Mouse (Mus musculus) neural tube, embryonic 12.5 days (tissue): ENCODE results near the gene Nos2. TPM values are rescaled to one million over a fixed set of nuclear protein-coding genes. Genes with fewer than 3 reads are reported as not detected.
"Not testable (repeated sequence)": the region's sequence is repeated elsewhere in the genome, so short reads cannot be mapped to it uniquely, and the experiment has no call there.

Source experiments
- ATAC-seq: fragments of 200-750 bp; cut with Nextera tagmentation; 2 replicates; pipeline ENCODE4 v1.8.0; 2017; ENCODE audit warnings: low read depth, mild to moderate bottlenecking, moderate TSS enrichment, moderate library complexity; ENCODE audit not compliant: low FRiP score
- H3K27ac ChIP-seq: fragments of 300-500 bp; sonication (generic); 2 replicates; pipeline ENCODE4 v1.5.1; 2016
- H3K27me3 ChIP-seq: fragments of 300-500 bp; sonication (generic); replicated peaks from 2 replicates; pipeline ENCODE4 v1.6.1; 2016; ENCODE audit warnings: mild to moderate bottlenecking
- H3K36me3 ChIP-seq: fragments of 300-500 bp; sonication (generic); 2 replicates; pipeline ENCODE4 v1.6.1; 2016; ENCODE audit warnings: mild to moderate bottlenecking
- H3K4me1 ChIP-seq: fragments of 300-500 bp; sonication (generic); 2 replicates; pipeline ENCODE4 v1.6.1; 2016
- H3K4me2 ChIP-seq: fragments of 300-500 bp; sonication (generic); replicated peaks from 2 replicates; pipeline ENCODE4 v1.6.1; 2016; ENCODE audit warnings: mild to moderate bottlenecking
- H3K4me3 ChIP-seq: fragments of 300-500 bp; sonication (generic); 2 replicates; pipeline ENCODE4 v1.5.1; 2016
- H3K9ac ChIP-seq: fragments of 300-500 bp; sonication (generic); 2 replicates; pipeline ENCODE4 v1.6.1; 2016; ENCODE audit warnings: mild to moderate bottlenecking
- H3K9me3 ChIP-seq: fragments of 300-500 bp; sonication (generic); 2 replicates; pipeline ENCODE4 v1.6.1; 2016; ENCODE audit warnings: mild to moderate bottlenecking
- WGBS: fragments of 180-500 bp; shearing (Covaris S2); methylation state at CpG from one replicate; pipeline ENCODE4 v1.1.7; 2016; 5-methylcytosine and 5-hydroxymethylcytosine counted together
- polyA plus RNA-seq: library from polyadenylated mRNA; unstranded; fragments of >200 nt; fragmentation: Nextera tagmentation; extraction: Ambion mirVana; gene quantifications from 2 replicates; pipeline ENCODE4 v1.2.1, GENCODE M21; 2016

The Nos2 gene
- polyA plus RNA-seq, 1 experiment from 2014 or later = 1.2 TPM

DNA sequence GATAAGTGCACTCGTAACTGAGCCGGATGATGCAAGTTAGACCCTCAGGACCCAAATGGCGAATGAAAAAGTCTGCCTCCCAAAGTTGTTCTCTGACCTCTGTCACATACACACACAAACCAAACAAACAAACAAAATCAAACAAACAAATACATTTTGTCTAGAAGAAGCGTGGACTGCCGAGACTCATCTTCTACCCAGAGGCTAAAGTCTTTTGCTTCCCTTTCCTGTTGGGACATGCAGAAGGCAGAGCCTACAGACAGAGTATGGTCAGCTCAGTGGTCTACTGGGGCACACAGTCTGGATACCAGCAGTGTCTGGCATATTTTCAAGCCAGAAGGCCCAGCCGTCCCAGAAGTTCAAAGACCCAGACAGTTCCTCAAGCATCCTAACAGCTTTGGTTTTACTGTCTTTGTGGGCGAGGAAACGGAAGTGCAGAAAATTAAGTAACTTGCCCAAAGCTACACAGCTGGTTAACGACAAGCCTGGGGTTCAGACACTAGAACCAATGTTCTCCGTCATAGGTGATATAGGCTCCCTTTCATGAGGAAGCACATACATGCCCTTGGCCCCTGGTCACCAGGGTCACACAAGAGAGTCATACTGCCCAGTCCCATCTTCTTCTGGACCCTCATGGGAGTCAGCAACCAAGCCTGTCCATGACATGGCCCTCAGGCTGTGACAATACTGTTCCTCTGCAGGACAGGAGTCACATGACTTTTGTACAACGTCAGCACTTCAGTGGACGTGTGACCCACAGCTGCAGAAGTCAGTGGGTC is 62.1 kb downstream of the Nos2 start:
- H3K4me1 ChIP-seq = no peaks in the 10 kb centered on the region
- 90% methylated on average over 12 of the region's 12 CpGs for WGBS
- H3K36me3 ChIP-seq = no peaks in the 10 kb centered on the region
- no peaks in the 10 kb centered on the region for H3K9me3 ChIP-seq
- no peak overlapping the region for H3K4me3 ChIP-seq
- no peak overlapping the region for H3K4me2 ChIP-seq
- ATAC-seq = no peak
- H3K27me3 ChIP-seq = no peaks in the 10 kb centered on the region
- no peak overlapping the region for H3K9ac ChIP-seq
- H3K27ac ChIP-seq = no peak overlapping the region

DNA sequence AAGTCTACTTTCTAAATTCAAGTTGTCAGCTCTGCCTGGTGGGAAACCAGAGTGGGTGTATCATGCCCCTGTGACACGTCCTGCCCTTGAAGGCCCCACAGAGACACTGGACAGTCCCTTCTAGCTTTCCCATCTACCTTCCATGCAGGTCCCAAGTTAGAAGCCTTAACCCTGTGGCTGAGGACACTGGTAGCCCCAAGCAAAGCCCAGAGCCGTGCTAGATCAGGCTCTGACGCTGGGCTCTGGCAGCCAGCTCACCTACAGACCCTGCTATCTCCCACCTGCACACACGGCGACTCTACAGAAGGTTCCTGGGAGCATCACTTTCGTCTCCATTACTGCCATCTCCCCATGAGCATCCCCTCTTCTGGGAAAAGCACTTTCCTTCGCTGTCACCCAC is 63.0 kb downstream of the Nos2 start:
- no peaks in the 10 kb centered on the region for H3K4me1 ChIP-seq
- H3K4me2 ChIP-seq = no peak overlapping the region
- ATAC-seq = no peak
- H3K27ac ChIP-seq = no peak overlapping the region
- H3K9ac ChIP-seq = no peak overlapping the region
- H3K9me3 ChIP-seq = no peaks in the 10 kb centered on the region
- no peaks in the 10 kb centered on the region for H3K36me3 ChIP-seq
- no peak overlapping the region for H3K4me3 ChIP-seq
- H3K27me3 ChIP-seq = no peaks in the 10 kb centered on the region
- 83% methylated on average over 7 of the region's 7 CpGs for WGBS

DNA sequence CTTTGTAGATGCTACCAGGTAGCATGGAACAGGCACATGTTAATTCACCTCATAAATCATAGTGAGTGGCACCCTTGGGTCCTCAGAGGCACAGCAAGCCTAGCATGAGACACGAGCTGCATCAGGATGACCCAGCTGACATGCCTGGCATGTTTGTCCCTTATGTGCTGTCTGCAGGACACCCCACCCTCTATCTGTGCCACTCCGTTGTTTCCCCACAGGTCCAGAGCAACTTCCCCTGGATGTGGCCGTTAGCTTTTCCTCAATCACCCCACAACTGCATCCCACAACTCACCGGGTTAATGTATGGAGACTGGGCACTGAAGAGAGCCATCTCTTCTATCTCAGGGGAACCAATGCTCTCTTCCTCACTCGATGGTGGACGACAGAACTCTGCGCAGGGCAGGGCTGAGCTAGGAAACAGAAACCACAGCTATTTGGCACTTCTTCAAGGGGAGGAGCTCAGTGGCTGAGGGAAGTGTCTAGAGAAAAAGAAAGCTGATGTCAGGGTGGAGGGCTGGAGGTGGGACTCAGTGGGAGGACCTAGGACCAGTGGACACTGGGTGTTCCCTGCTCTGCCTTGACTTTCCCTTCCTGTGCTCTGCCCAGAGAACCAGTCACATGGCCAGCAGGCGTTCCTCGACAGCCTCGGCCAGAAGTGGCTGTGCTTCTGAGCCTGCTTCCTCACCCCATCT is 64.0 kb downstream of the Nos2 start, which contains the start of gene Lgals9:
TSS of gene Lgals9 (minus strand) at position 464 of the 695 bp plus-strand sequence.
- Histone ChIP-seq H3K4me2 (no peak within 1 kb of the TSS), H3K36me3 (no peaks in the 10 kb centered on the region), H3K27ac (no peak within 1 kb of the TSS), H3K4me1 (no peaks in the 10 kb centered on the region), H3K27me3 (no peaks in the 10 kb centered on the region), H3K9me3 (no peaks in the 10 kb centered on the region), H3K4me3 (no peak within 1 kb of the TSS), H3K9ac (no peak within 1 kb of the TSS)
- WGBS = 72% methylated on average over 10 of the region's 10 CpGs
- no peak for ATAC-seq

DNA sequence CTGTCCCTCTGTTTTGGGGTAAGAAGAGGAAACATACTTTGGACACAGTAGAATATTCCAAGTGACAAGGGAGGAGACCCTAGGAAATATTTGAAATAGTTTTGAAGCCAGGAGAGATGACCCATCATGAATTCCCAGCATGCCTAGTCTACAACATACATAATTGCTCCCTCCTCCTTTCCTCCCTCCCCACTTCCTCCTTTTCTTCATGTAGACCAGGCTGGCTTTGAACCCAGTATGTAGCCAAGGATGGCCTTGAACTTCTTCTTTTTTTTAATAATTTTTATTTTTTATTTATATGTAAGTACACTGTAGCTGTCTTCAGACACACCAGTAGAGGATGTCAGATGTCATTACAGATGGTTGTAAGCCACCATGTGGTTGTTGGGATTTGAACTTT is 64.9 kb downstream of the Nos2 start:
- Histone ChIP-seq H3K36me3 (no peaks in the 10 kb centered on the region), H3K4me1 (no peaks in the 10 kb centered on the region), H3K27me3 (no peaks in the 10 kb centered on the region), H3K4me3 (no peak overlapping the region), H3K9ac (no peak overlapping the region), H3K4me2 (no peak overlapping the region), H3K9me3 (no peaks in the 10 kb centered on the region), H3K27ac (no peak overlapping the region)
- ATAC-seq = no peak

DNA sequence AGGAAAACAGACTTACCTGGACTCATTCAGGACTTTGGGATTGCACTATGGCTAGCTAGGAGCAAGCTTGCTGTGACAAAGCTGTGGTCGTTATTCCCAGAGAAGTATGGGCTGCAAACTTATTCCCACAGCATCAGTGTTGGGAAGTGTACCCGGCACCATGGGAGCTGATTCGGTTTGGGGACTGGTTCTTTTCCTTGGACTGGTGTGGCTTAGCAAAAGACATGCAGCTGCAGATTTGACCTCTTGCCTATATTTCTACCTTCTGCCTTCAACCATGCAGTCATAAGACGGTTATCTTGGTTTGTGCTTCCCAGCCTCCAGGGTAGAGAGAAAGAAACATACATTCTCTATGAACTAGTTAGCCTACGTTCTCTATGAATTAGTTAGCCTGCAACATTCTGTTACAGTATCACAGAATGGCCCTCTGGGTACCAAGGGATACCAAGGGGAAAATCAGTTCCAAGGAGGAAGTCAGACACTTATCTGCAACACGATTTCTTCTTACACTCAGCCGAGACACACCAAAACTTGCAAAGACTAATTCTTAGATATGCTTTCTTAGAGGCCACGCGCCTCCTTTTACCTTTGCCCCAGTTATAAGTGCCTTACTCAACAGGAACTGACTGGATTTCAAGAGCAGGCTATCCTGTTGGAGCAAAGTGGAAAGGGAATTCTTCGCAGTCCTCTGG is 65.9 kb downstream of the Nos2 start:
- ATAC-seq = no peak
- Histone ChIP-seq H3K4me3 (no peak overlapping the region), H3K4me1 (no peaks in the 10 kb centered on the region), H3K27me3 (no peaks in the 10 kb centered on the region), H3K9me3 (no peaks in the 10 kb centered on the region), H3K36me3 (no peaks in the 10 kb centered on the region), H3K4me2 (no peak overlapping the region), H3K9ac (no peak overlapping the region), H3K27ac (no peak overlapping the region)
- WGBS = 93% methylated on average over 10 of the region's 10 CpGs

DNA sequence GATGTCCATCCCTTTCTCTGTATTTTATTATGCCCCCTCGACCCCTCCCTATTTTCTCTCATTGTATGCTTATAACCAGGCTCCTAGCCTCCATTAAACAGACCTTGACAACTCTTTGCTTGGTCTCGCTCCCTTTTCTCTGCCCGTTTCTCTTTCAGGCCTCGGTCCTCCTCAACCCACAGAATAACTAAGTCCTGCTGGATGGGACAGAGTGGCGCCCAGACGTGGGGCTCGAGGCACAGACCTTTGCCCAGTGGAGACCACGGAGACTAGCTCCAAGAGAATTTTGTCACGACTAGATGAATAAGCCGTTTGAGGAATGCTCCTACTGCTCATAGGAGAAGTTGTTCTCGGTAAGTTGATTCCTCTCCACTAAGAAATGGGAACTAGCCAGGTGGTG is 68.6 kb downstream of the Nos2 start:
- not testable (repeated sequence) for H3K27ac ChIP-seq, H3K9ac ChIP-seq, H3K9me3 ChIP-seq, ATAC-seq, H3K4me3 ChIP-seq, H3K4me2 ChIP-seq, H3K36me3 ChIP-seq, H3K4me1 ChIP-seq, H3K27me3 ChIP-seq
- WGBS = 95% methylated on average over 11 of the region's 11 CpGs

DNA sequence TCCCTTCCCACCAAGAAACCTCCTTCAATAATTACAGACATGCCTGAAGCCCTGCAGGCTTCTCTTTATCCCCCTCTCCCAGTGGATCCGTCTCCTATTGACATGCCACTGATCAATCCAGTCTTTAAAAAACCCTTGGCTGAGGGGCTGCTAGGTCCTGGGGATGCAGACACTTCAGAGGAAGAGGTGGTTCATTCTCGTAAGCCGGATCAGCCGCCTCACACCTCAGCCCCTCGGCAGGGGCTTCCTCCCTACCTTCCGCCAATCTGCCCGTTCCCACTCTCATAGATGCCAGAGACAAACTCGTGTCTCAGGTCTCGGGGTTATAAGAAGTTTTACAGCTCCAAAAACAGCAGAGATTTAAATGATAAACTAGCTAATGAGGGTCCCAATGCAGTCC is 69.5 kb downstream of the Nos2 start:
- Histone ChIP-seq H3K27ac (no peak overlapping the region), H3K4me1 (no peaks in the 10 kb centered on the region), H3K36me3 (no peaks in the 10 kb centered on the region), H3K9me3 (no peaks in the 10 kb centered on the region), H3K4me2 (no peak overlapping the region), H3K4me3 (no peak overlapping the region), H3K27me3 (no peaks in the 10 kb centered on the region), H3K9ac (no peak overlapping the region)
- WGBS = 91% methylated on average over 9 of the region's 9 CpGs
- ATAC-seq = no peak

DNA sequence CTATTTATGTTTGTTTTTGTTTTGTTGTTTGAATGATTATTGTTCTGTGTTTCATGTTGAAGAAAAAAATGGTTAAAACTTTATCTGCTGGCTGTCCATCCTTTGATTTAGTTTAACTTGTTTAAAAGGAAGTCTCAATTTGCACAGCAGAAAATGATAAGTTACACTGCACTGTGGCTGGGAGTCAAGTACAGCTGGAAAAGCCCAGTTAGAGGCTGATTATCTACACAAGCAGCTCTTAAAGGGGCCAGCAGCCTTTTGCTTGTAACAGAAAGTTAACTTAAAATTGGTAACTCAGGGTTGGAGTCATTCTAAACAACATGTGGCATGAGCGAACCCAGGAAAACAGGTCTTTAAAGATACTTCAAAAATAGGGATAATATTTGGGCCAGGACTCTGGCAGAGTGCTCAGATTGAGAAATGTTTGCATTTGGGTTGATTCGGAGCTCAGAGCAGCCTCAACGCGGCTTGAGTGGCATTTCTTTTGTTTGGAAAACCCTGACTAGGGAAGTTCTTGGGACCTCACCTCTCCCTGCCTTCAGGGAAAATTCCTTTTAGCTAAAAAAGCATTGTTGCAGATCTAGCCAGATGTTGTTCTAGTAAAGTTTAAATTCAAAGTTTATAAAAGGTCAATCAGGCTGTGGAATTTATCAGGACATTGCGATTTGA is 70.4 kb downstream of the Nos2 start:
- H3K36me3 ChIP-seq, ATAC-seq, H3K27ac ChIP-seq, H3K4me1 ChIP-seq, H3K9ac ChIP-seq, H3K4me3 ChIP-seq, H3K27me3 ChIP-seq, H3K9me3 ChIP-seq, H3K4me2 ChIP-seq: not testable (repeated sequence)
- WGBS = 84% methylated on average over 5 of the region's 5 CpGs

DNA sequence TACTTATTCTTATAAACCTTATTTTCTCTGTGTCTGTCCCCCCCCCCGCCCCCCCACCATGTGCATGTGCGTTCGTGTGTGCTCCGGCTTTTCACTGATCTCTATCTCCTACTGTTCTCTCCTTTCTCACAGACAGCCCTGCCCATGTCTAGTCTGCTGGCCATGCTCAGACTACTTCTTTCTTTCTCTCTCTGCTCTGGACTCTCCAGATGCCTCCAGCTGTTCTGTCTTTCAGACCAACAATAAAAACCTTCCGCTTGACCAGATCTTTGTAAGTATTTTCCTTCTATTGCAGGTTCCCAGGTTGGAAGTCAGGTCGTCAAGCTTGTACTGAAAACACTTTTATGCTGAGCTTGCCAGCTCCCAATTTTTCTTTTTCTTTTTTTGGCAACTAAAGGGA is 78.5 kb downstream of the Nos2 start:
- no peak overlapping the region for H3K27ac ChIP-seq
- ATAC-seq = no peak
- H3K9me3 ChIP-seq = peaks cover 7% of the 10 kb centered on the region
- H3K4me2 ChIP-seq = no peak overlapping the region
- no peaks in the 10 kb centered on the region for H3K4me1 ChIP-seq
- no peaks in the 10 kb centered on the region for H3K36me3 ChIP-seq
- WGBS = 35% methylated on average over 6 of the region's 6 CpGs
- H3K4me3 ChIP-seq = no peak overlapping the region
- no peaks in the 10 kb centered on the region for H3K27me3 ChIP-seq
- no peak overlapping the region for H3K9ac ChIP-seq

DNA sequence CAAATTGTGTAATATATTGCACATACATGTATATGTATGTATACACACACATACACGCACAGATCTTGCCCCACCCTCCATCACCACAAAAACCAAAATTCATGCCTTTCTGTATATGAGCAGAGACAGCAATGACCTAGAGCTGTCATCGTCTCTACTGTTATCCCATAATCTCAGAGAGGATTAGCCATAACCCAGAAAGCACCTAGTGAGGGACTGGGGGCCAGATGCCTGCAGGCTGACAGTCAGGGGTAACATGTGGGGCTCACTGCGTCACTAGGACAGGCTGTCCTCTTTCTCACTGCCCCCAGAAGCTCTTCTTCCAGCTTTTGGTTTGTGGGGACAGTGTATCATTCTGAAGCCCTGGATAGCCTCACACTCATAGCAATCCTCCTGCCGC is 81.3 kb downstream of the Nos2 start:
- H3K4me3 ChIP-seq = no peak overlapping the region
- ATAC-seq = no peak
- H3K36me3 ChIP-seq = no peaks in the 10 kb centered on the region
- peaks cover 3% of the 10 kb centered on the region; the same call in 1 of the 2 replicates for H3K9me3 ChIP-seq
- 94% methylated on average over 4 of the region's 4 CpGs for WGBS
- H3K9ac ChIP-seq = no peak overlapping the region
- no peaks in the 10 kb centered on the region for H3K27me3 ChIP-seq
- H3K27ac ChIP-seq = no peak overlapping the region
- H3K4me2 ChIP-seq = no peak overlapping the region
- H3K4me1 ChIP-seq = no peaks in the 10 kb centered on the region

DNA sequence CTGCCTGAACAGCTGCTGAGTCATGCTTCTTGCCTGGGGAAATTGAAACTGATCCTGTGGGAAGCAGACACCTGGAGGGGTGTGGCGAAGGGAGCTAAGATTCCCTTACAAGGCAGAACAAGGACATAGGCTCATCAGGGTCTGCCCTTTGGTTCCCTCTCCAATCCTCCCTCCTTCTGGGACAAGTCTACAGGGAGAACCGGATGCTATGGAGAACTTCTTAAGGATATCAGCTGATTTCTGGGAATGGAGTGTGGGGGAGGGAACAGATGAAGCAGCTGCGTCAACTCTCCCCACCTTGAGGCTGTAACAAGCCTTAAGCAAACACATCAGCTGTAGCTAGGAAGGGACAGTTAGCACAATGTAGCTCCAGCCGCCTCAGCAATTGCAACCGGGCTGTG is 82.0 kb downstream of the Nos2 start:
- WGBS = 73% methylated on average over 5 of the region's 5 CpGs

More for the DNA sequence above, 82.0 kb downstream of the Nos2 start:
- Histone ChIP-seq H3K36me3 (no peaks in the 10 kb centered on the region), H3K4me3 (no peak overlapping the region), H3K4me2 (no peak overlapping the region), H3K9ac (no peak overlapping the region), H3K27me3 (no peaks in the 10 kb centered on the region), H3K27ac (no peak overlapping the region), H3K9me3 (no peaks in the 10 kb centered on the region), H3K4me1 (no peaks in the 10 kb centered on the region)
- ATAC-seq = no peak
